Mouse (Mus musculus) layer of hippocampus, postnatal 36 days (tissue): ENCODE data around the gene C8a. TPM values are rescaled to one million over a fixed set of nuclear protein-coding genes. Genes with fewer than 3 reads are reported as not detected.

ENCODE experiments used
- DNase-seq, 2 experiments: peaks; one replicate each; pipeline ENCODE4 v3.0.0; 2022
- total RNA-seq, 2 experiments: library from RNA; stranded (reverse); gene quantifications; 2 replicates each; pipeline ENCODE4 v1.2.3; 2021

Gene C8a
- total RNA-seq, 2 experiments from 2014 or later, result not detected

DNA sequence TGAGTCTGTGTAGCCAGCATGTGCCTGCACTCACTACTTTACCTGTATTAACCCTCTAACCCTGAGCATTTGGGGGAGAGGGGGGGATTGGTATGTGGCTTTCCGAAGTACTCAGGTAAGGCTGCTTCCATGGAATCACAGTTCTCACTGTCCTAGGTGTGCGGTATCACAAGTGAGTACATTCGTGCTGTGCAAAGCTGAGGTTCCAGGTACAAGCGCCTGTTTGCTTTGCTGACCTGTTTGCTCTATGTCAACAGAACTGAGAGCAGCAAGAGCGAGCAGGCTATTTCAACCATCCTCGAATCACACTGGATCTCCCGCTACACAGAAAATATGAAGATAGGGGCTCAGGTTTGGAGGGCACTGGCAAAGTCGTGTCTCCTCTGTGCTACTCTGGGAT is 110.1 kb downstream of the C8a start, which contains the start of gene C8b:
Gene C8b, plus strand, starts transcription at position 253 of the 400 bp plus-strand sequence.
- DNase-seq, result no peak

Other genes with a start within 250 kb of the C8a start
- not detected for gene C8b, start 110.1 kb downstream of the C8a start, total RNA-seq
- gene Gm17662, start 19.1 kb downstream of the C8a start, total RNA-seq, result not detected
- 1 to 10 TPM; 2.4 to 2.5 TPM for gene Fyb2, start 37.1 kb upstream of the C8a start, total RNA-seq
- 10 to 100 TPM; 17.0 to 17.8 TPM for gene Prkaa2, start 233.5 kb upstream of the C8a start, total RNA-seq